Mouse (Mus musculus): ENCODE measurements at regions not wholly inside any gene's neighbourhood (a gene's known extent, or its start where the extent isn't known, plus 50 kb on each side); places are given as distances from the start of the nearest gene placed in this dataset.

- no peak for DNase-seq (ENCODE audit: low spot score in 2 of 2)
These were observed 370.2 kb upstream of the Dach1 start for GRCm38 (mm10) chr14:98539792-98540191.

GRCm38 (mm10) chr14:98538267-98538666 lies 368.7 kb upstream of the Dach1 start:
- DNase-seq (ENCODE audit: low spot score in 2 of 2): no peak

- DNase-seq (ENCODE audit: low spot score in 2 of 2): no peak
These were observed 364.0 kb upstream of the Dach1 start for GRCm38 (mm10) chr14:98533600-98533999.

GRCm38 (mm10) chr14:98520966-98521365 lies 351.4 kb upstream of the Dach1 start:
- no peak for DNase-seq (ENCODE audit: low spot score in 2 of 2)

- DNase-seq (ENCODE audit: low spot score in 2 of 2): no peak
These were observed 335.8 kb upstream of the Dach1 start for GRCm38 (mm10) chr14:98505321-98505720.

GRCm38 (mm10) chr14:98477416-98477815 lies 307.9 kb upstream of the Dach1 start:
- DNase-seq (ENCODE audit: low spot score in 2 of 2): no peak

GRCm38 (mm10) chr14:98471803-98472509 lies 302.4 kb upstream of the Dach1 start:
- DNase-seq (ENCODE audit: low spot score in 2 of 2): no peak

- no peak for DNase-seq (ENCODE audit: low spot score in 2 of 2)
These were observed 284.9 kb upstream of the Dach1 start for GRCm38 (mm10) chr14:98454461-98454860.

GRCm38 (mm10) chr14:98452191-98452590 lies 282.6 kb upstream of the Dach1 start:
- no peak for DNase-seq (ENCODE audit: low spot score in 2 of 2)

- no peak for DNase-seq (ENCODE audit: low spot score in 2 of 2)
These were observed 280.0 kb upstream of the Dach1 start for GRCm38 (mm10) chr14:98449568-98449967.

- DNase-seq (ENCODE audit: low spot score in 2 of 2): no peak
These were observed 272.8 kb upstream of the Dach1 start for GRCm38 (mm10) chr14:98442411-98442810.

GRCm38 (mm10) chr14:98441954-98442353 lies 272.4 kb upstream of the Dach1 start:
- no peak for DNase-seq (ENCODE audit: low spot score in 2 of 2)

- DNase-seq (ENCODE audit: low spot score in 2 of 2): no peak
These were observed 262.4 kb upstream of the Dach1 start for GRCm38 (mm10) chr14:98431959-98432358.

GRCm38 (mm10) chr14:98417719-98418118 lies 248.2 kb upstream of the Dach1 start:
- DNase-seq (ENCODE audit: low spot score in 2 of 2): no peak

GRCm38 (mm10) chr14:98414201-98414600 lies 244.6 kb upstream of the Dach1 start:
- DNase-seq (ENCODE audit: low spot score in 2 of 2): no peak

GRCm38 (mm10) chr14:98405936-98406635 lies 236.5 kb upstream of the Dach1 start:
- DNase-seq (ENCODE audit: low spot score in 2 of 2): no peak

- DNase-seq (ENCODE audit: low spot score in 2 of 2): no peak
These were observed 234.5 kb upstream of the Dach1 start for GRCm38 (mm10) chr14:98404026-98404425.

- no peak for DNase-seq (ENCODE audit: low spot score in 2 of 2)
These were observed 218.3 kb upstream of the Dach1 start for GRCm38 (mm10) chr14:98387871-98388270.
